Mouse (Mus musculus): ENCODE data around the gene Vmn1r193.
"Not testable (repeated sequence)": the region's sequence is repeated elsewhere in the genome, so short reads cannot be mapped to it uniquely, and the experiment has no call there.

The Vmn1r193 gene

DNA sequence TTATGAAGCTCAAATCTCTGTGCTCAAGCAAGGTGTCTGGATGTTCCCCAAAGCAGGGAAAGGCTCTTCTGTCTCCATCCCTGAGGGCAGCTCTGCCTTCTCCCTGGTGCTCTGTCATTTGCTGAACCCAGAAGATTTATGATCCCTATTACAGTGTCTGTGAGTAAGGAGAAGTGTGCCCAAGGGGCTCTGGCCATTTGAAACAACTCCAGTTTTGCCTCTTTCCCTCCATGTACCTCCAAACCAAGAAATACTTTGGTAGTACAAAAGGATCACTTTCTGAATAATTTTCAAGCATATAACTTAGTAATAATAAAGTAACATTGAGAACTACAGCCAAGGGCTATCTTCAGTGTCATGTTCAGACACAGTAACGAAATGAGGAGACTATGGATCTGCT lies at the start of gene Vmn1r193:
Gene Vmn1r193, minus strand, starts transcription at position 101 of the 400 bp plus-strand sequence.
- not testable (repeated sequence) for DNase-seq (ENCODE audit: low spot score)

DNA sequence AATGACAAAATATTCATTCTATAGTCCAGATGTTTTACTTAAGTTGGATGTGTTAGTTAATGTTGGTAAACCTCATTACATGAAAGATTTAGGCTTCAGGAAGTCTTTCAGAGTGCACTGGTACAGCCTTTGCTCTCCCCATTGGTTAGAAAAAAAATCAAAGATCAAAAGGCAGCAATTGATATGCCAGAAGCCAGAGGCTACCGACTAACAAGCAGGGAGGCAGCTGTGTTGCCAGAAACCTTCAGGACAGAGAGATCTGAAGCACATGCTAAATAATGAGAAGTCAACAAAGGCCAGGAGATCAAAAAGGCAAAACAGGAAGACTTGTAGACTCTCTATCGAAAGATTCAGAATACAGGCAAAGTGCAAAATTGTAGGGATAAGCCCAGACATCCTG lies 48.8 kb upstream of the Vmn1r193 start:
- no peak for DNase-seq (ENCODE audit: low spot score)

DNA sequence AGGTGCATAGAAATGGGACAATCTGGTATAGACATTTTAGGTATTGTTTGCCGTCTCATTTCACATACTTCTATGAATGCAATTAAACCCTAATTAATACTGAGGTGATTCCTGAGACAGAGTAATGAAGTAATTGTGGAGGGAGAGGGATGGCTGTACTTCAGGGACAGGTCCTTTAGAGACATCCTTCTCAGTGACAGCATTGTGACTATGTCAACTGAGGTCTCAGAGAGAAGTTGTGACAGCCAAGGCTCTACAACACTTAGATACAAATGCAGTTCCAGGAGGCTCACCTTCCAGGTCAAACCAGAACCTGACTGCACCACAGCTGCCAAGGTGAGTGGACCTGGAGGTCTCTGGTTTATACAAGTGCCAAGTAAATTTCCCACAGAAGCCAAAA lies 47.3 kb upstream of the Vmn1r193 start, which contains the start of gene Vmn1r195:
Gene Vmn1r195, plus strand, starts transcription at position 301 of the 400 bp plus-strand sequence.
- DNase-seq (ENCODE audit: low spot score) = not testable (repeated sequence)

DNA sequence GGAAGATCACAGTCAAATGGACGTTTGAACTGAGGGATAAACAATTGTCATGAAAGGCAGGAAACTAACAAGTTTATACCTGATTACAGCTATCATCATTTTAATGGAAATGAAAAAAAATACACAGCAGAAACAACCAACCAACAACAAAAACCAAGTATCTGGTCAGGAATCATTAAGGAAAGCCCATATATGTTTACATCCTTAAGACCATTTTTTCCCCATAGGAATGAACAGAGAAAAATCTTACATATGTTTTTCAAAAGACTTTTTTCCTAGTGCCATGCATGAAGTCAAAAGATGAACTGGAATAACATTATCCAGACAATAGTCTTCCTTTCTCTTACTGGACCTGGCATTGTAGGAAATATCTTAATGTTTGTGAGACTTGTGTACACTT lies 21.0 kb upstream of the Vmn1r193 start, which contains the start of gene Vmn1r194:
Gene Vmn1r194, plus strand, starts transcription at position 301 of the 400 bp plus-strand sequence.
- no peak for DNase-seq (ENCODE audit: low spot score)

DNA sequence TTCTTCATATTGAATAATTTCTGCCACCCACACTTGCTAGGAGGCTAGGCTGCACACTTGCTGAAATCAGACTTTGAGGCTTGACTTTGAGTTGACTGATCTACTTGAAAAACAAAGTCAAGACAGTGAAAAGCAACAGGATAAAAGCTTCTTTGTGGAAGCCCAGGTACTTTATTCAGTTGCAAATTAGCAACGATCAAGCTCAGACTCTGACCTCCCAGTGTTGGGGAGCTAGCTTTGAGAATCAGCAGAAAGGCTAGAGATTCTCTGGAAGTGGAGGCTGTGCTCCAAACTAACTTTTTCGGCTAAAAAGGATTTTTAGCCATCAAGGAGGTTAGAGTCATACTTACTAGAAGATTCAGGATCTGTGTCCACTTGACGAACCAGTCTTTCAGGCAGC lies 30.2 kb downstream of the Vmn1r193 start:
- not testable (repeated sequence) for DNase-seq (ENCODE audit: low spot score)

DNA sequence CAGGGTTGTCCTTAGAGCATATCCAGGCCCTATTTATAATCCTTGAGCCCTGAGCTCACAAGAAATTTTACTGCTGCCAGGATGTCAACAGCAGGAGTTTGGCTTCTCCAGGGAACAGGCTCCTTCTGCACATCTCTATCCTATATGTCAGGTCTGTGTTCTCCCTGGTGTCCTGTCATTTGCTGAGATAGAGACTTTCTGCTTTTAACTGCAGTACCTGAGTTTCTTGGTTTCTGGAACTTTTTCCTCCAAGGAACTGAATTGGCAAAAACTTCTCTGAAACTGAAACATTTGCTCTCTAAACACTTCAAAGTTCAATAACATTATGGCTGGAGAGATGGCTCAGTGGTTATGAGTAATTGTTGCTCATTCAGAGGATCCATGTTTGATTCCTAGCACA lies 31.9 kb downstream of the Vmn1r193 start, which contains the start of gene Vmn1r192:
Gene Vmn1r192, minus strand, starts transcription at position 101 of the 400 bp plus-strand sequence.
- DNase-seq (ENCODE audit: low spot score) = no peak

DNA sequence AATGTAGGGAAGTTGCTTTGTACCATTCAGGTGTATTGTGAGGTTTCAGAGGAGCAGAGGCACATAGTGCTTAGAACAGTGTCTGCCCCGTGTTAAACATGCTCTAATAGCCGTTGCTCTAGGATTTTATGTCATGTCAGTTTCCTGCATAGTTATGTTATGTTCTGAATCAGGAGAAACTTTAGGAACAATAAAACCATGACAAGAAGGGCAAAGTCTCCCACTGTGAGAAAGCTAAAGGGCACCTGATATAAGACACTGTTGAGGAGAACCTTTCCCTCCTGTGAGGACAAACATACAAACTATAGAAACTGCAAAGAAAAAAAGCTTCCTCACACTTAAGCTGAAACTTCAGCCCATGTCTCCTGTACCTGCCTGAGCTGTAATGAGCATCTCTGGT lies 32.6 kb downstream of the Vmn1r193 start:
- no peak for DNase-seq (ENCODE audit: low spot score)

DNA sequence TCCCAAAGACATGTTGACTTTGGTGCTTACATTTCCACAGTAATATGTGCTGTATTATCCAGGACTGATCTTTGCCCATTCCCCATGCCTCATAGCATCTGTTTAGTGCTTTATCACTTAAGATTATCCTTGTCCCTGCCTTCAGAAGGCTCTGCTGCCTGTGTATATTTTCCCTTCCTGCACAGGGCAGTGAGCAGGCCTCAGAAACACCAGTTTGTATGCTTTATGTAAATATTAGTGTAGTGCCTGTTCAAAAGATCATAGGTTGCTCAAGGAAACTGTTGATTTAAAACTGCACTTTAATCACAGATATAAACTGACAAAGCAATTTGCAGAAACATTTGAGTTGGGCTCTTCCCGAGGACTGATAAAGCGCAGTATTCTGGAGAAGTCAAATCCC lies 33.6 kb downstream of the Vmn1r193 start:
- no peak for DNase-seq (ENCODE audit: low spot score)

DNA sequence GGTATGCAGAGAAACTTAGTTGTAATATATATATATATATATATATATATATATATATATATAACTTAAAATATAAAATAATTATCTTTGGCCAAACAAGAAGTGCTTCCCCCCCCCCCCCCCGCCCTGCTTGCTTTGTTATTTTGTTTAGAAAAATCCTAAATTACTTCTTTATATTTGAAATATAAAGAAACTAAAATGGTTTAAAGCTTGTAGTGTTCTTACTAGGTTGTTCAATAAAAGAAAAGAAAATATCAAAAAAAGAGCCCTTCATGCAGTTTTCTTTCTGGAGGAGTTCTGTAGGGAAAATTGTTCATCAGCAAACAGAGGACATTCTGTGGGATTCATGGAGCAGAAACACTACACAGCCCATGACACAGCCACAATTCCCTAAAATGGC lies 39.1 kb downstream of the Vmn1r193 start, which contains the start of gene Vmn1r191:
Gene Vmn1r191, minus strand, starts transcription at position 101 of the 400 bp plus-strand sequence.
- DNase-seq (ENCODE audit: low spot score) = no peak

DNA sequence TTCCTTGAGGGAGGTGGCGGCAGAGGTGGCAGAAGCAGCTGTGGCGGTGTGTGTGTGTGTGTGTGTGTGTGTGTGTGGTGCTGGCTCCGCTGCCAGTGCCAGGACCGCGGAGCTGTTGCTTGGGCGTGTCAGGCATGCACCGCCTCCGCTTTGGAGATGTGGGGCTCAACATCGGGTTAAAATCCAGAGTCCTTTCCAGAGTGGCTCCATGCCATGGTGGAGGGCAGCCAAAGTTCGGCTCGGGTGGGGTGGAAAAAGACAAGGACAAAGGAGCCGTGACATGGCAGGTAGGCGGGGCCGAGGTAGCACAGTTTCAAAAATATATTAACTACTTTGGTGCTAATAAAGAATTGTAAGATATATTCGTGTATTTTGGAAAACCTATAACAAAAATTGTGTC lies 54.5 kb downstream of the Vmn1r193 start:
- DNase-seq (ENCODE audit: low spot score) = no peak

Data from ovary, postnatal 10 days (tissue).